Mouse (Mus musculus) intestine, embryonic 16.5 days (tissue): ENCODE results near the gene Tirap. TPM values are rescaled to one million over a fixed set of nuclear protein-coding genes. Genes with fewer than 3 reads are reported as not detected.

Experiments used
- ATAC-seq: fragments of 200-750 bp; cut with Nextera tagmentation; 2 replicates; pipeline ENCODE4 v1.8.0; 2017; ENCODE audit warnings: moderate TSS enrichment, moderate library complexity
- H3K27ac ChIP-seq: fragments of 300-500 bp; sonication (generic); 2 replicates; pipeline ENCODE4 v1.5.1; 2014; ENCODE audit warnings: mild to moderate bottlenecking, low read length
- H3K27me3 ChIP-seq: fragments of 300-500 bp; sonication (generic); replicated peaks from 2 replicates; pipeline ENCODE4 v1.6.1; 2014; ENCODE audit warnings: low read length, control low read depth, mixed read lengths; ENCODE audit not compliant: control insufficient read depth, insufficient read depth
- H3K36me3 ChIP-seq: fragments of 300-500 bp; sonication (generic); 2 replicates; pipeline ENCODE4 v1.6.1; 2014; ENCODE audit warnings: low read length, control low read depth; ENCODE audit not compliant: control insufficient read depth, insufficient read depth
- H3K4me1 ChIP-seq: fragments of 300-500 bp; sonication (generic); 2 replicates; pipeline ENCODE4 v1.6.1; 2014; ENCODE audit warnings: low read length, control low read depth, mixed read lengths; ENCODE audit not compliant: control insufficient read depth, insufficient read depth
- H3K4me2 ChIP-seq: fragments of 300-500 bp; sonication (generic); 2 replicates; pipeline ENCODE4 v1.6.1; 2014; ENCODE audit warnings: low read depth, low read length, control low read depth
- H3K4me3 ChIP-seq: fragments of 300-500 bp; sonication (generic); 2 replicates; pipeline ENCODE4 v1.5.1; 2014; ENCODE audit warnings: mild to moderate bottlenecking, low read length
- H3K9ac ChIP-seq: fragments of 300-500 bp; sonication (generic); 2 replicates; pipeline ENCODE4 v1.6.1; 2014; ENCODE audit warnings: low read depth, low read length
- H3K9me3 ChIP-seq: fragments of 300-500 bp; sonication (generic); 2 replicates; pipeline ENCODE4 v1.6.1; 2016; ENCODE audit warnings: low read length, control low read depth; ENCODE audit not compliant: control insufficient read depth
- WGBS: fragments of 180-500 bp; shearing (Covaris S2); extraction: QIAGEN DNeasy Blood & Tissue Kit; methylation state at CpG from one replicate; pipeline ENCODE4 v1.1.7; 2014; 5-methylcytosine and 5-hydroxymethylcytosine counted together
- polyA plus RNA-seq: library from polyadenylated mRNA; unstranded; fragments of >200 nt; fragmentation: Nextera tagmentation; extraction: Ambion mirVana; gene quantifications from 2 replicates; pipeline ENCODE4 v1.2.1, GENCODE M21; 2015

The Tirap gene
- polyA plus RNA-seq, 1 experiment from 2014 or later = 13.4 TPM

- Histone ChIP-seq H3K9me3 (no peaks in the 10 kb centered on the region), H3K36me3 (no peaks in the 10 kb centered on the region), H3K4me3 (no peak overlapping the region), H3K4me1 (peaks cover 5% of the 10 kb centered on the region; the same call in 1 of the 2 replicates), H3K9ac (no peak overlapping the region), H3K27ac (no peak overlapping the region), H3K4me2 (no peak overlapping the region), H3K27me3 (no peaks in the 10 kb centered on the region)
- ATAC-seq = no peak
- WGBS = 89% methylated on average over 3 of the region's 3 CpGs
These were observed 2.5 kb downstream of the Tirap start for GRCm38 (mm10) chr9:35197625-35198024.

DNA sequence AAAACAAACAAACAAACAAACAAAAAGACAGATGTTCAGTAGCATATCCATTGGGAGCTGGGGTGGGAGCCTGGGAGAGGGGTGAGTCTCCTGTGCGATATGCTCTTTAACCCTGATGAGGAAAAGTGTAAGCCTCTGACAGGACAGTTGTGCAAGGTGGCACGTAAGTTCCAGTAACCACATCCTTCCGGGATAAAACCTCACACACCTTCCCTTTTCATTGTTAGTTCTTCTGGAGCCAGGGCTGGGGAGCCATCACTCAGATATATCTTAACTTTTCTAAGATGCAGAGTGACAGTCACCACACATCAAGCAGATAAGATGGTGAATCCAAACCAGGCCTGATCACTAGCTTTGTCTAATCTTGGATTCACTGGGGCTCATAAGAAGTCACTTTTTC, 6.0 kb downstream of the Tirap start:
- Histone ChIP-seq H3K9ac (no peak overlapping the region), H3K9me3 (no peaks in the 10 kb centered on the region), H3K4me1 (no peaks in the 10 kb centered on the region), H3K27me3 (no peaks in the 10 kb centered on the region), H3K27ac (no peak overlapping the region), H3K36me3 (no peaks in the 10 kb centered on the region; the same call in 1 of the 2 replicates), H3K4me3 (no peak overlapping the region), H3K4me2 (no peak overlapping the region)
- WGBS = 95% methylated on average over 3 of the region's 3 CpGs
- no peak for ATAC-seq

DNA sequence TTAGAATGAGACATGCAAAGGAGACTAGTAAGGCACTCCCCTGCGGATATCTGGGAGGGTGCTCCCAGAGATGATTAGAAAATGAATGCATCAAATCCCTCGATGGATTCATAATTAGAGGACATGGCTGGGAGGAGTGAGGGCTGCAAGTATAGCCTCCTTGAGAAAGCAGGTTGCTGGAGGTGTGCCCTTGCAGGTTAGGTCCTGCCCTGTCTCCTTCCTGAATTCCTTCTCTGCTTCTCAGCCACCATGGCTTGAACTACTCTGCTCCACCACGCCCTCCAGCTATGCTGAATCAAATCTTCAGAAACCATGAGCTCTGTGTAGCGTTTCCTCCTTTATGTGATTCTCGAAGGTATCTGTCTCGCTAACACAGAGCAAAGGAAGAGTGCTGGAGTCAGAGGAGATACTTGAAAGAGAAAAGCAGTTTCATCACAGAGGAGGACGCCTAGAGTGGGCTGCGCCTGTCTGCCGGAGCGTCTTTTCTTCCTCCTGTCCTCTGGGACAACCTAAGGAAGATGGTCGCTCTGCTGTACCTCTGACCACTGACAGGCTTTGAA, 7.0 kb downstream of the Tirap start:
- ATAC-seq = no peak
- H3K36me3 ChIP-seq = peaks cover 7% of the 10 kb centered on the region; the same call in 1 of the 2 replicates
- 85% methylated on average over 11 of the region's 11 CpGs for WGBS
- no peaks in the 10 kb centered on the region for H3K27me3 ChIP-seq
- no peak overlapping the region for H3K4me3 ChIP-seq
- no peaks in the 10 kb centered on the region for H3K4me1 ChIP-seq
- H3K27ac ChIP-seq = no peak overlapping the region
- H3K4me2 ChIP-seq = no peak overlapping the region
- no peak overlapping the region for H3K9ac ChIP-seq
- no peaks in the 10 kb centered on the region for H3K9me3 ChIP-seq

DNA sequence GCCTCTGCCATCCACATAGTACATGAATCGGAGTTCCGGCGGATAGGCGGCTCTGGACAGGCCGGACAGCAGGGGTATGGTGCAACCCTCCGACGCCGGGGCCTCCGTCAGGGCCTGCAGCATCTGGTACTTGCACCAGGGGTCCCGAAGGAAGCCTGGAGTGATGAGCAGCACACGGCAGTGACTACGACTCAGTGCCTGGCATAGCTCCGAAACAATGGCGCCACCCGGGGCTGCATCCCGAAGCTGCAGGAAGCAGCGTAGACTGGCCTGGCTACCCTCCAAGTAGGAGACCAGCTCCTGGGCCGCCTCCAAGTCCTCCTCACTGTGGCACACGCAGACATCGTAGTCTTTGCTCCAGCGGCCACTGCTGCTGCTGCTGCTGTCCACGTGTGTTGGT, 11.4 kb downstream of the Tirap start:
- H3K27me3 ChIP-seq = no peaks in the 10 kb centered on the region
- no peak for ATAC-seq
- no peaks in the 10 kb centered on the region for H3K4me1 ChIP-seq
- H3K4me3 ChIP-seq = no peak overlapping the region
- peaks cover 7% of the 10 kb centered on the region; the same call in 1 of the 2 replicates for H3K36me3 ChIP-seq
- no peak overlapping the region for H3K4me2 ChIP-seq
- no peaks in the 10 kb centered on the region for H3K9me3 ChIP-seq
- H3K27ac ChIP-seq = no peak overlapping the region
- 77% methylated on average over 22 of the region's 22 CpGs for WGBS
- no peak overlapping the region for H3K9ac ChIP-seq

GRCm38 (mm10) chr9:35187351-35187903, 12.7 kb downstream of the Tirap start:
- no peak overlapping the region for H3K9ac ChIP-seq
- no peak overlapping the region for H3K4me3 ChIP-seq
- 82% methylated on average over 10 of the region's 10 CpGs for WGBS
- H3K36me3 ChIP-seq = peaks cover 7% of the 10 kb centered on the region; the same call in 1 of the 2 replicates
- H3K4me2 ChIP-seq = no peak overlapping the region
- H3K9me3 ChIP-seq = no peaks in the 10 kb centered on the region
- no peak overlapping the region for H3K27ac ChIP-seq
- no peak for ATAC-seq
- H3K4me1 ChIP-seq = no peaks in the 10 kb centered on the region
- H3K27me3 ChIP-seq = no peaks in the 10 kb centered on the region

DNA sequence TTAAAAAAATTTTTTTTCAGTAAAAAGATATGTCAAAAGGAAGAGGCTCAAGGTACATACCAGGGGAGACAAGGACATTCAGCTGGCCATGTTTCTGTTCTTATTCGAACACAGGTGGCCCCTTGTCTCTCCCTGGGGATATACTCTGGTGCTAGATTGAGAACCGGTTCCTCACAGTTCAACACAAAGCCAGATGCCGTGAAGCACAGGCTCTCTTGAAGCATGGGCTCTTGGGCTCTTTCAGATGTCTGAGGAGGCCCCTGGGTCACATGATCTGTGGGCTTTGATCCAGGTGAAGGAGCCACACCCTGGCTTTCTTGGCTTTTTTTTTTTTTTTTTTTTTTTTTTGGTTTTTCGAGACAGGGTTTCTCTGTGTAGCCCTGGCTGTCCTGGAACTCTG, 13.7 kb downstream of the Tirap start:
- no peak overlapping the region for H3K4me3 ChIP-seq
- WGBS = 71% methylated on average over 4 of the region's 4 CpGs
- no peaks in the 10 kb centered on the region for H3K4me1 ChIP-seq
- no peak for ATAC-seq
- no peaks in the 10 kb centered on the region for H3K27me3 ChIP-seq
- H3K36me3 ChIP-seq = peaks cover 7% of the 10 kb centered on the region; the same call in 1 of the 2 replicates
- no peak overlapping the region for H3K9ac ChIP-seq
- no peak overlapping the region for H3K27ac ChIP-seq
- no peaks in the 10 kb centered on the region for H3K9me3 ChIP-seq
- no peak overlapping the region for H3K4me2 ChIP-seq

DNA sequence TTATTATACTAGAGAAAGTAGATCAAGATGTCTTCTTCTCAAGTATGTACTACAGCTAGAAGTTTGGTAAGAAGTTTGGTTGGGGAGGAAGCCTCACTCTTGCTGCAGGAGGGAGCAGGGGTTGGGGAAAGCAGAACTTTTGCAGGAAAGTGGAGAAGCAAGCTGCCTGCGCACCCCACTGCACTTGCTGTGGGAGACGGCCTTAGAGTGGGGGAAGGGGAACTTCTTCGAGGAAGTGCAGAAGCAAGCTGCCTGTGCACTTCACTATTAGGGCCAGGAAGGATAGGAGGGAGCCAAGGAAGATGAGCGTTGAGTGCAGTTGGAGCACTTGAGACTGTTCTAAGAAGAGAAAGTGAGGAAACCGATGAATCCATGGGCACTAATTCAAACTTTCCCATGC, 16.7 kb downstream of the Tirap start:
- Histone ChIP-seq H3K4me1 (no peaks in the 10 kb centered on the region), H3K9ac (no peak overlapping the region), H3K27me3 (no peaks in the 10 kb centered on the region), H3K9me3 (no peaks in the 10 kb centered on the region), H3K27ac (no peak overlapping the region), H3K4me2 (no peak overlapping the region), H3K36me3 (0 out of 2 replicates have a peak, but pooled peaks cover 1% of the 10 kb centered on the region), H3K4me3 (no peak overlapping the region)
- ATAC-seq = no peak
- 75% methylated on average over 5 of the region's 5 CpGs for whole genome bisulfite sequencing

DNA sequence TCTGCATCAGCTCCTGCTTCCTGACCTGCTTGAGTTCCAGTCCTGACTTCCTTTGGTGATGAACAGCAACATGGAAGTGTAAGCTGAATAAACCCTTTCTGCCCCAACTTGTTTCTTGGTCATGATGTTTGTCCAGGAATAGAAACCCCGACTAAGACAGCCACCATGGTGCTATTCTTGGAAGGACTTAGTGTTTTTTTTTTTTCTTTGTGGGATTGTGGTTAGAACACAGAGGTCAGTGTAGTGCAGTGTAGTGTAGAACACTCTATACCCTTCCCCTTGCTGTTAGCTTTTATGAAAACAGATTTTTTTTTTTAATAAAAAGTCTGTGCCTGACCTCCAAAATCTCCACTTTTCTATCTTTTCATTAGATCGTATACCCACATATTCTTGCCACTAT, 17.3 kb downstream of the Tirap start:
- H3K36me3 ChIP-seq = no peaks in the 10 kb centered on the region
- no peak overlapping the region for H3K4me2 ChIP-seq
- H3K4me1 ChIP-seq = no peaks in the 10 kb centered on the region
- no peak overlapping the region for H3K4me3 ChIP-seq
- no peaks in the 10 kb centered on the region for H3K9me3 ChIP-seq
- no peak overlapping the region for H3K27ac ChIP-seq
- 83% methylated on average over 2 of the region's 2 CpGs for WGBS
- no peaks in the 10 kb centered on the region for H3K27me3 ChIP-seq
- H3K9ac ChIP-seq = no peak overlapping the region
- no peak for ATAC-seq

GRCm38 (mm10) chr9:35176124-35176659, 23.9 kb downstream of the Tirap start:
- H3K4me1 ChIP-seq = peaks cover 5% of the 10 kb centered on the region; the same call in 1 of the 2 replicates
- H3K27ac ChIP-seq = no peak overlapping the region
- H3K4me2 ChIP-seq = peak overlapping the region; percentile 51
- no peak overlapping the region for H3K9ac ChIP-seq
- no peaks in the 10 kb centered on the region for H3K36me3 ChIP-seq
- no peaks in the 10 kb centered on the region for H3K27me3 ChIP-seq
- peak overlapping the region; percentile 68 for H3K4me3 ChIP-seq
- H3K9me3 ChIP-seq = no peaks in the 10 kb centered on the region
- 48% methylated on average over 14 of the region's 14 CpGs for WGBS
- no peak; the same call in 1 of the 2 replicates for ATAC-seq
